Mouse (Mus musculus) cerebellum, adult 2 months (tissue): Measurements from ENCODE around the gene Rwdd3. TPM values are rescaled to one million over a fixed set of nuclear protein-coding genes. Genes with fewer than 3 reads are reported as not detected.

Experiments
- DNase-seq, 2 experiments: peaks; one replicate each; pipeline ENCODE4 v3.0.0; 2021
- H3K27ac ChIP-seq: fragments of 200-500 bp; 2 replicates; pipeline ENCODE4 v1.5.1; 2012; ENCODE audit warnings: low read length, control low read depth, inconsistent platforms; ENCODE audit not compliant: insufficient read depth
- H3K27me3 ChIP-seq: fragments of 200-500 bp; 2 replicates; pipeline ENCODE4 v1.6.1; 2012; ENCODE audit warnings: inconsistent platforms, mild to moderate bottlenecking, low read length, moderate library complexity; ENCODE audit not compliant: control insufficient read depth, insufficient read depth
- H3K4me1 ChIP-seq: fragments of 200-500 bp; 2 replicates; pipeline ENCODE4 v1.6.1; 2011; ENCODE audit warnings: low read length; ENCODE audit not compliant: control insufficient read depth, insufficient read depth
- H3K4me3 ChIP-seq: fragments of 200-500 bp; replicated peaks from 2 replicates; pipeline ENCODE3; 2011; ENCODE audit warnings: mild to moderate bottlenecking, low read depth, low read length, control low read depth; ENCODE audit not compliant: insufficient read depth
- CTCF ChIP-seq: fragments of 200-500 bp; IDR thresholded peaks from 2 replicates; pipeline ENCODE4 v1.5.1; 2011; ENCODE audit warnings: low read depth, mild to moderate bottlenecking, control low read depth, low read length, moderate library complexity, borderline replicate concordance; ENCODE audit not compliant: insufficient read depth
- POLR2A ChIP-seq: fragments of 200-500 bp; IDR thresholded peaks from 2 replicates; pipeline ENCODE4 v1.6.1; 2011; ENCODE audit warnings: low read length, control low read depth, borderline replicate concordance; ENCODE audit not compliant: insufficient read depth
- WGBS: fragments of 180-500 bp; shearing (Covaris S2); methylation state at CpG from one replicate; pipeline ENCODE4 v1.1.7; 2018; 5-methylcytosine and 5-hydroxymethylcytosine counted together
- polyA plus RNA-seq: library from polyadenylated mRNA; depleted of rRNA; stranded (reverse); fragments of >200 nt; gene quantifications from 2 replicates; pipeline ENCODE4 v1.2.3, GENCODE M21; 2012

The Rwdd3 gene
- polyA plus RNA-seq, 1 experiment: 5.2 TPM

DNA sequence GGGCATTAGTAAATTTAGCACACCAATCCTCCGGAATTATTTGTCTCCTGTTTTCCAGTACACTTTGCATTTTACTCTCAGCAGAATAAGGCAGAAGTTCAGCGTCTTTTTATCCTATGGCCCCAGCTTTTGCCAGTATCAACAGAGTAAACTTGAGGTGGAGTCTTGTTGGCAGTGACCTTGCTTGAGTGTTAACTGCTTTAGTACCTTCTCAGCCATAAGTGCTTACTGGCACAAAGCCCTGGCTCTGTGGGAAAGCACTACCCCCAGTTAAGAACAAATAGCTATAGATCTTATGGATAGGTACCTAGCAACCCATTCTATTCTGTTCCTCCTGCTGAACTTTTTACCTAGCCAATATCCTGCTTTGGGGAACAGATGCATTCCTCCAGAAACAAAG, 17.7 kb upstream of the Rwdd3 start:
- no peak overlapping the region for H3K4me3 ChIP-seq
- no peak overlapping the region for H3K27ac ChIP-seq
- H3K4me1 ChIP-seq: no peaks in the 10 kb centered on the region
- TF ChIP-seq POLR2A (no peak), CTCF (no peak)
- DNase-seq: no peak
- no peaks in the 10 kb centered on the region for H3K27me3 ChIP-seq
- 90% methylated on average over 2 of the region's 2 CpGs for WGBS

GRCm38 (mm10) chr3:121187510-121187909, 16.0 kb upstream of the Rwdd3 start:
- no peak overlapping the region for H3K4me3 ChIP-seq
- no peak overlapping the region for H3K27ac ChIP-seq
- TF ChIP-seq POLR2A: no peak
- no peak for TF ChIP-seq CTCF
- no peaks in the 10 kb centered on the region for H3K27me3 ChIP-seq
- WGBS: 94% methylated on average over 7 of the region's 7 CpGs
- no peak for DNase-seq
- H3K4me1 ChIP-seq: no peaks in the 10 kb centered on the region

GRCm38 (mm10) chr3:121186925-121187324, 15.4 kb upstream of the Rwdd3 start:
- TF ChIP-seq POLR2A (no peak), CTCF (no peak)
- DNase-seq: no peak
- no peak overlapping the region for H3K27ac ChIP-seq
- H3K27me3 ChIP-seq: no peaks in the 10 kb centered on the region
- 88% methylated on average over 3 of the region's 3 CpGs for WGBS
- no peaks in the 10 kb centered on the region for H3K4me1 ChIP-seq
- no peak overlapping the region for H3K4me3 ChIP-seq

- 65% methylated on average over 3 of the region's 3 CpGs for WGBS
- no peaks in the 10 kb centered on the region for H3K27me3 ChIP-seq
- no peak overlapping the region for H3K27ac ChIP-seq
- no peak for TF ChIP-seq CTCF
- TF ChIP-seq POLR2A: no peak
- H3K4me3 ChIP-seq: no peak overlapping the region
- H3K4me1 ChIP-seq: no peaks in the 10 kb centered on the region
- DNase-seq: no peak
Measured at GRCm38 (mm10) chr3:121185197-121185596, 13.7 kb upstream of the Rwdd3 start.

DNA sequence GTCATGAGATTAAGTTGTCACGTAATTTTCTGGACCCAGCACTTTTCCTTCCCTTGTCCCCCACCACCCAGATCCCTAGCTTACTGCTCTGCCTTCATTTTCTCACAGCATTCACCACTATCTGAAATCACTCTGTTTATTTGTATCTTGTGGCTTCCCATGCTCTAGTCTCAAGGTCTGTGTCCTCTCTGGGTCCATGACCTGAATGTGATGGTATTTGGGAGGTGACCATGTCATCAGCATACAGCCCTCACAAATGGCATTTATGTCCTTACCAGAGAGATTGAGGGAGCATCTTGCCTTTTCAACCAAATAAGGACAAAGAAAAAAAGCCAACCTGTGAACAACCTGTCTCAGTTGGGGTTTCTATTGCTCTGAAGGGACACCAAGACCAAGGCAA, 4.5 kb upstream of the Rwdd3 start:
- Histone ChIP-seq H3K27me3 (no peaks in the 10 kb centered on the region), H3K4me1 (no peaks in the 10 kb centered on the region), H3K4me3 (no peak overlapping the region), H3K27ac (no peak overlapping the region)
- TF ChIP-seq CTCF (no peak), POLR2A (no peak)
- WGBS: 97% methylated on average over 1 of the region's 1 CpGs
- DNase-seq: no peak

DNA sequence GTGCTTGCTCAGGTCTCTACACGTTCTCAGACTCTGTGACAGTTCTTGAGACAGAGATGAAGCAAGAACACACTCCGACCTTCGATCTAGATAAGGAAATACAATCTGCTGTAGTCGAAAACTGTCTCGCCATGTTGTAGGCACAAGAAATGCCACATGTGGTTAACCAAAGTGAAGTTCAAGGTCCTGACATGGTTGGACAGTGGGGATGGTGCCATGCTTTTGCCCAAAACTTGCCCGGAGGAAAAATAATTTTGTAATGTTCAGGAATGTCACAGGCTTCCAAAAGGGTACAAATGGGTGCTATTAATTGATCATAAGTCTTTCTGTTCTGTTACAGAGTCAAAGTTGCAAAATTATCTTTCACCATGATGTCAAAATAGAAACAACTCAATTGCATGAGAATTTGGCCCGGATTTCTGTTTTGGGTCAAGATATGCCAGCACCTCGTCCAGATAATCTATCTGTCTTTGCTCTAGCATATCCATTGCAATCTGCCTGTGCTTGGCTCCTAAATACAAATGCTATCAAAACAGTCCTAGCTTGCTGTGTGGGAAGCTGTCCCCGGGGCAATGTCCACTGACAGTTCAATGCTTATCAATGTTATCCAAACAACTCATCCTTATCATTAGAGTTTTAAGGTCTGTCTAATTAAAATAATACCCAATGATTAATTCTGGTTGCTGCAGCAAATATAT, 2.9 kb upstream of the Rwdd3 start:
- DNase-seq: no peak
- no peaks in the 10 kb centered on the region for H3K27me3 ChIP-seq
- no peak overlapping the region for H3K27ac ChIP-seq
- 75% methylated on average over 9 of the region's 9 CpGs for WGBS
- TF ChIP-seq POLR2A (no peak), CTCF (no peak)
- H3K4me3 ChIP-seq: no peak overlapping the region
- H3K4me1 ChIP-seq: no peaks in the 10 kb centered on the region

GRCm38 (mm10) chr3:121172718-121173117, 1.2 kb upstream of the Rwdd3 start:
- no peak for TF ChIP-seq POLR2A
- no peak for TF ChIP-seq CTCF
- WGBS: 94% methylated on average over 2 of the region's 2 CpGs

DNA sequence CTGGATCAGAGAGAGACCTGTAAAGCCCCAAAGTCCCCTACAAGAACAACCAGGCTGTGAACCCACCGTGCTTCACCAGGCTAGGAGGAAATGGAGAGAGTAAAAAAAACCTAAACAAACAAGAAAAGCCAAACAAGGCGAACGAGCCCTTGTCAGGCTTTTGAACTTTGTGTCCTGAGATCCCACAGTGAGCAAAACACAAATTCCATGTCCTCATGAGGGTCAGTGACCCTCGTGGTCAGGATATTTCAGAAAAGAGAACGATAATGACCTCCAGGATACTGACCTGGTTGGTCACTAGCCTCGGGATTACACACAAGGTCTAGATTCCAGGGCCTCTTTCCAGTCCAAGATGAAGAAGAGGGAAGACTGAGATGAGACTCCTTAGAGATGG, 374 bp upstream of the Rwdd3 start:
- 55% methylated on average over 6 of the region's 6 CpGs for WGBS

More at GRCm38 (mm10) chr3:121172718-121173117, 1.2 kb upstream of the Rwdd3 start:
- Histone ChIP-seq H3K4me3 (no peak overlapping the region), H3K27ac (no peak overlapping the region), H3K4me1 (no peaks in the 10 kb centered on the region), H3K27me3 (no peaks in the 10 kb centered on the region)
- DNase-seq: no peak

More for the DNA sequence above, 374 bp upstream of the Rwdd3 start:
- Histone ChIP-seq H3K4me3 (no peak overlapping the region), H3K4me1 (no peaks in the 10 kb centered on the region), H3K27me3 (no peaks in the 10 kb centered on the region), H3K27ac (no peak overlapping the region)
- no peak for TF ChIP-seq CTCF
- TF ChIP-seq POLR2A: no peak
- DNase-seq: no peak
